Mouse (Mus musculus): ENCODE data around the gene Gopc.

DNA sequence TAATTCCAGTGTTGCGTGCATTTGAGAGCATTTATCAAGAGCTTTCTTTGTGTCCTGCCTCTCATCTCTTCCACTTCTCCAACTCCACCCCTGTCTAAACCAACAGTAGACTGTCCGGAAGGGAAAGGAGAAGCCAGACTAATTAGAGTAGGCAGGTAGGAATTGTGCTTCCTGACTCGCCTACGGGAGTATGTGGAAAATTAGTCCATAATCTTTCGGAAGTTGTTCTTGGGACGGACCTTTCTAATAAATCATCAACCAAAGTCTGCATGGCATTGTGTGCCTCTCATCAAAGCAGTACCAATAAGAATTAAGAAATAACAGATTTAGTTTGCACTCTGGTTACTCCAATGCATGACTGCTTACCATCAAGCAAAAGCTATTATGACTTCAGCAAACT is 1.1 kb upstream of the Gopc start:
- TF ChIP-seq CTCF (IDR thresholded peaks at IDR 0.05; ENCODE audit: control insufficient read depth, insufficient read depth, insufficient replicate concordance, low read depth, low read length) (no peak), POLR2A (IDR thresholded peaks at IDR 0.05; ENCODE audit: control insufficient read depth, low read depth, low read length) (no peak)
